Mouse (Mus musculus): ENCODE measurements around the gene Zfp281. TPM values are rescaled to one million over a fixed set of nuclear protein-coding genes. Genes with fewer than 3 reads are reported as not detected.

Zfp281 gene
- 76.1 TPM for polyA plus RNA-seq (2017; shearing (Covaris generic))

DNA sequence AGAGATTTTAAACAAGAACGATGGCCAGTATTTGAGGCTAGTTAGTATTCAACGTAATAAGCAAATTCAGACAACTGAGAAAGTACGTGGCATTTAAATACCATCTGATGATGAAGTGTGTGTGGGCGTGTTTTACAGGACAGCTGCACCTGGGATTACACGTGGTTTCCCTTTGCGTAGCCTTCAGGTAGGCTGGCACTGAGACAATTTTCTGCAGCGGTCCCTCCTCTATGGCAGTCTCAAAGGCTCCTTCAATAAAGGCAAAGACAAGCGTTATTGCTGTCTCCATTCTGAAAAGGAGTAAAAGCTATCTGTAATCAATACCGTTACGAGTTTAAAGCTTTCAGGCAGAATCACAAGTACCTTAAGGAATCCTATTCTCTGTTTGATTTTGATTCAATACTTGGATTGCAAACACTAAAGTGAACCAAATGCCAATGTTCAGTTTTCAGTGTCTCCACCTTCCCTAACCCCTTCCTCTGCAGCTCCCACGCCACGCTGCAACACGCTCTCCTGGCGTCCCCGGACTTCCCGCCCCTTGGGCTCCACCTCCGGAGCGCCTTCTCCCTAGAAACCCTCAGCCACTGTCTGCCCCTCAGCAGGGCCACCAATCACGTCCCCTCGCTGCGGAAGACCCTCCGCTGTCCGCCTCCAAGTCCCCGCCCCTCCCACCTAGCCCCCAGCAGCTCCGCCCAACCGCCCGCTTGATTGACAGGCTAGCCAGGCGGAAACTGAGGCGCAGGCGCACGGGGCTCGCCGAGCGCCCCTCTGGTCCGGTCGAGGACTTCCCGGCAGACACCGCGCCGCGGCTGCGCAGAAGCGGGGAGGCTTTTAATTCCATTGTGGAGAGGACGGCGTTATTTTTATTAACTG is at the start of gene Zfp281:
TSS of gene Zfp281 (plus strand) at position 756 of the 873 bp plus-strand sequence.

Other genes with a start within 250 kb of the Zfp281 start
- gene Ddx59, start 209.6 kb upstream of the Zfp281 start, polyA plus RNA-seq (2017; shearing (Covaris generic)), result 18.5 TPM
- gene Kif14, start 158.6 kb upstream of the Zfp281 start, polyA plus RNA-seq (2017; shearing (Covaris generic)), result 0.32 TPM